8 mouse cellular contexts compared by ENCODE assay signal in genomic region chr8:90877430-90877975, GRCm38 (mm10). TPM values are rescaled to one million over a fixed set of nuclear protein-coding genes. Genes with fewer than 3 reads are reported as not detected.
DNase-seq lines count a peak whose midpoint lies in the region; TF ChIP-seq lines count a peak whose summit lies in the region.

No protein-coding gene starts in this region.

- H3K27ac ChIP-seq in kidney, adult 2 months (ENCODE audit: insufficient read depth, low read depth, low read length) = peak overlapping the region; percentile 69
- peak overlapping the region; percentile 90 for H3K27ac ChIP-seq in hindbrain, embryonic 10.5 days
- H3K27ac ChIP-seq in macrophage = peak overlapping the region; percentile 99

- peaks cover 14% of the 10 kb centered on the region; the same call in 1 of the 2 replicates for H3K4me1 ChIP-seq in kidney, adult 2 months (ENCODE audit: control insufficient read depth, insufficient read depth, low read length)
- peaks cover 63% of the 10 kb centered on the region for H3K4me1 ChIP-seq in hindbrain, embryonic 10.5 days (replicated peaks)

- no peak for DNase-seq in kidney, adult 2 months
- DNase-seq in kidney, adult 11 months = no peak
- peak; percentile 58 for DNase-seq in brain, embryonic 14.5 days (ENCODE audit: low read depth)
- DNase-seq in hindbrain, embryonic 10.5 days (ENCODE audit: low spot score) = peak; percentile 74
- no peak for DNase-seq in right cerebral cortex, postnatal 36 days (ENCODE audit: low spot score in 2 of 2)
- DNase-seq in layer of hippocampus, adult 11-12 months (ENCODE audit: low spot score) = no peak
- DNase-seq in urinary bladder, postnatal 10 days (ENCODE audit: low spot score) = no peak

- no peak for TF ChIP-seq CTCF in kidney, adult 2 months (conservative IDR thresholded peaks at IDR 0.05; ENCODE audit: insufficient read depth, insufficient read length, low read depth, low read length)
- TF ChIP-seq CTCF in brain, embryonic 14.5 days (IDR thresholded peaks at IDR 0.05; ENCODE audit: borderline replicate concordance, extremely low read depth, insufficient read depth, insufficient read length) = no peak

- H3K79me2 ChIP-seq in macrophage (ENCODE audit: inconsistent target) = peaks cover 51% of the 10 kb centered on the region

- WGBS in kidney, adult 2 months = 4% methylated on average over 11 of the region's 11 CpGs
- 1% methylated on average over 11 of the region's 11 CpGs for WGBS in hindbrain, embryonic 10.5 days
- 4% methylated on average over 11 of the region's 11 CpGs for WGBS in macrophage (ENCODE audit: missing documents)

- TF ChIP-seq POLR2A in kidney, adult 2 months (IDR thresholded peaks at IDR 0.05; ENCODE audit: low read depth, low read length) = no peak
- TF ChIP-seq POLR2A in brain, embryonic 14.5 days (IDR thresholded peaks at IDR 0.05; ENCODE audit: borderline replicate concordance, extremely low read depth, insufficient read depth, insufficient read length, poor library complexity, severe bottlenecking) = no peak

- H3K9me3 ChIP-seq in hindbrain, embryonic 10.5 days = no peaks in the 10 kb centered on the region

- no peaks in the 10 kb centered on the region for H3K36me3 ChIP-seq in kidney, adult 2 months (ENCODE audit: control insufficient read depth, insufficient read depth, low read length)
- H3K36me3 ChIP-seq in hindbrain, embryonic 10.5 days = no peaks in the 10 kb centered on the region
- peaks cover 10% of the 10 kb centered on the region; the same call in 1 of the 2 replicates for H3K36me3 ChIP-seq in macrophage (ENCODE audit: inconsistent target)

- H3K27me3 ChIP-seq in kidney, adult 2 months (replicated peaks; ENCODE audit: control insufficient read depth, insufficient read depth, low read length) = no peaks in the 10 kb centered on the region
- peaks cover 7% of the 10 kb centered on the region; the same call in 1 of the 2 replicates for H3K27me3 ChIP-seq in hindbrain, embryonic 10.5 days (ENCODE audit: insufficient read depth, poor library complexity, severe bottlenecking)

- H3K4me3 ChIP-seq in kidney, adult 2 months (ENCODE audit: insufficient read depth, low read depth, low read length) = peak overlapping the region; percentile 55
- peak overlapping the region; percentile 62 for H3K4me3 ChIP-seq in hindbrain, embryonic 10.5 days
- peak overlapping the region; percentile 56 for H3K4me3 ChIP-seq in macrophage (ENCODE audit: inconsistent target)

RNA-seq across cellular contexts. Expression of gene Chd9, which starts 49.4 kb away (rescaled TPM):
- 224 and 271 TPM in 2 replicates for polyA plus RNA-seq in kidney, adult 2 months (2012; rRNA removed)
- polyA plus RNA-seq in brain, embryonic 14.5 days (2012; rRNA removed) = 74.7 and 79.5 TPM in 2 replicates
- 38.0 and 40.2 TPM in 2 replicates for polyA plus RNA-seq in hindbrain, embryonic 10.5 days (2016; fragmentation: Nextera tagmentation; extraction: Ambion mirVana)
- total RNA-seq in macrophage (2018; cell fraction: chromatin; rRNA removed) = 100 to 1,000 TPM; 166 to 430 (median 279) TPM
- 100 to 1,000 TPM in 13 of 26 experiments, 10 to 100 TPM in 13; 78.0 to 147 (median 104) TPM for total RNA-seq in macrophage (2018; cell fraction: cytosol; rRNA removed)
- 100 to 1,000 TPM; 112 to 337 (median 214) TPM for total RNA-seq in macrophage (2018; cell fraction: nucleus; rRNA removed)
- 91.6 to 141 TPM (median 130 TPM) in 3 replicates for polyA plus RNA-seq in macrophage (2018)

Comparison
In these comparisons a context has a peak if more than half of its experiments do, and no peak if none do; other contexts are left out.
1. DNase-seq: peak in brain, embryonic 14.5 days (single experiment) and hindbrain, embryonic 10.5 days (single experiment); none in kidney, adult 2 months (single experiment), kidney, adult 11 months (single experiment), right cerebral cortex, postnatal 36 days (0 of 2), layer of hippocampus, adult 11-12 months (single experiment) and urinary bladder, postnatal 10 days (single experiment).
2. Peak in every context shown above with its lines, with median percentiles within 50 percentile points of each other: H3K27ac ChIP-seq and H3K4me3 ChIP-seq.